Mouse (Mus musculus) midbrain, embryonic 15.5 days (tissue): Measurements from ENCODE around the gene A930033H14Rik. TPM values are rescaled to one million over a fixed set of nuclear protein-coding genes. Genes with fewer than 3 reads are reported as not detected.

Experiments
- ATAC-seq: fragments of 200-750 bp; cut with Nextera tagmentation; replicated peaks from 2 replicates; pipeline ENCODE4 v1.8.0; 2017; ENCODE audit warnings: moderate TSS enrichment
- H3K27ac ChIP-seq: fragments of 300-500 bp; sonication (generic); 2 replicates; pipeline ENCODE4 v1.5.1; 2015; ENCODE audit warnings: mild to moderate bottlenecking, inconsistent platforms
- H3K27me3 ChIP-seq: fragments of 300-500 bp; sonication (generic); replicated peaks from 2 replicates; pipeline ENCODE4 v1.6.1; 2015; ENCODE audit warnings: inconsistent platforms
- H3K36me3 ChIP-seq: fragments of 300-500 bp; sonication (generic); replicated peaks from 2 replicates; pipeline ENCODE4 v1.6.1; 2015; ENCODE audit warnings: inconsistent platforms
- H3K4me1 ChIP-seq: fragments of 300-500 bp; sonication (generic); 2 replicates; pipeline ENCODE4 v1.6.1; 2015; ENCODE audit warnings: inconsistent platforms
- H3K4me2 ChIP-seq: fragments of 300-500 bp; sonication (generic); 2 replicates; pipeline ENCODE4 v1.6.1; 2015; ENCODE audit warnings: inconsistent platforms, mild to moderate bottlenecking, moderate library complexity
- H3K4me3 ChIP-seq: fragments of 300-500 bp; sonication (generic); 2 replicates; pipeline ENCODE4 v1.5.1; 2015; ENCODE audit warnings: mild to moderate bottlenecking, inconsistent platforms
- H3K9ac ChIP-seq: fragments of 300-500 bp; sonication (generic); 2 replicates; pipeline ENCODE4 v1.6.1; 2015; ENCODE audit warnings: mild to moderate bottlenecking, inconsistent platforms
- H3K9me3 ChIP-seq: fragments of 300-500 bp; sonication (generic); 2 replicates; pipeline ENCODE4 v1.6.1; 2016; ENCODE audit warnings: inconsistent platforms
- WGBS: fragments of 180-500 bp; shearing (Covaris S2); methylation state at CpG from one replicate; pipeline ENCODE4 v1.1.7; 2015; ENCODE audit warnings: mixed read lengths; 5-methylcytosine and 5-hydroxymethylcytosine counted together
- polyA plus RNA-seq: library from polyadenylated mRNA; unstranded; fragments of >200 nt; fragmentation: Nextera tagmentation; extraction: Ambion mirVana; gene quantifications from 2 replicates; pipeline ENCODE4 v1.2.1, GENCODE M21; 2015

The A930033H14Rik gene
- polyA plus RNA-seq, 1 experiment from 2014 or later = 1.6 TPM

DNA sequence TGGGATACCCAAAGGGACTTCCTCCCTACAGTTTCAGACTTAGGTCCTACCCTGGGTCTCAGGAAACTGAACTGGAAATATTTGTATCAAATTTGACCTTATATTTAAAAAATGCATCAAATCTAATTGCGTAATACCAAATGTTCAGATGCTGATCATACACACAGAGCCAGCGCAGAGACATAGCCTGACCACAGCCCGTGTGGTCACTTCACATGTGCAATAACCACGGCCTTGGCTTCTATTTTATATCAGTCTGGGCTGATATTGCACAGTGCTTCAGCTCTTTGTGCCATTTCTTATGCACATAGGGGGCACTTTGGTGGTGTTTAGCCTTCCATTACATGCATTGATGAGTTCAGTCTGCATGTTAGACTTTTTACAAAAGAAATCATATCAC lies 10.3 kb upstream of the A930033H14Rik start:
- Histone ChIP-seq H3K9ac (no peak overlapping the region), H3K27me3 (no peaks in the 10 kb centered on the region), H3K27ac (no peak overlapping the region), H3K36me3 (peaks cover 3% of the 10 kb centered on the region; the same call in 1 of the 2 replicates), H3K4me1 (no peaks in the 10 kb centered on the region), H3K9me3 (no peaks in the 10 kb centered on the region), H3K4me3 (no peak overlapping the region), H3K4me2 (no peak overlapping the region)
- no peak for ATAC-seq
- 97% methylated on average over 4 of the region's 4 CpGs for WGBS

DNA sequence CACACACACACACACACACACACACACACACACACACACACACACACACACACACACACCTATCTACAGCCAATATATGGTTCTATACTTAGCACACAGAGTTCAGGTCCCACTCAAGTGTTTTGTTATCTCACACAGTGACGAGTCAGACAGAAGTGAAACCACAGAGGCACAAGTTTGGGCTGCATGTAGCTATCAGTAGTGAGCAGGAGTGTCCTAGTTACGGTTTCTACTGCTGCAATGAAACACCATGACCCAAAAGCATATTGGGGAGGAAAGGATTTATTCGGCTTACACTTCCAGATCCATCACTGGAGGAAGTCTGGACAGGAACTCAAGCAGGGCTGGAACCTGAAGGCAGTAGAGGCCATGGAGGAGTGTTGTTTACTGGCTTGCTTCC lies 9.1 kb upstream of the A930033H14Rik start:
- ATAC-seq = no peak
- H3K27ac ChIP-seq = no peak overlapping the region
- H3K9me3 ChIP-seq = no peaks in the 10 kb centered on the region
- 86% methylated on average over 3 of the region's 3 CpGs for WGBS
- H3K4me1 ChIP-seq = no peaks in the 10 kb centered on the region
- H3K4me2 ChIP-seq = no peak overlapping the region
- H3K9ac ChIP-seq = no peak overlapping the region
- no peaks in the 10 kb centered on the region for H3K27me3 ChIP-seq
- no peak overlapping the region for H3K4me3 ChIP-seq
- H3K36me3 ChIP-seq = peaks cover 3% of the 10 kb centered on the region; the same call in 1 of the 2 replicates

DNA sequence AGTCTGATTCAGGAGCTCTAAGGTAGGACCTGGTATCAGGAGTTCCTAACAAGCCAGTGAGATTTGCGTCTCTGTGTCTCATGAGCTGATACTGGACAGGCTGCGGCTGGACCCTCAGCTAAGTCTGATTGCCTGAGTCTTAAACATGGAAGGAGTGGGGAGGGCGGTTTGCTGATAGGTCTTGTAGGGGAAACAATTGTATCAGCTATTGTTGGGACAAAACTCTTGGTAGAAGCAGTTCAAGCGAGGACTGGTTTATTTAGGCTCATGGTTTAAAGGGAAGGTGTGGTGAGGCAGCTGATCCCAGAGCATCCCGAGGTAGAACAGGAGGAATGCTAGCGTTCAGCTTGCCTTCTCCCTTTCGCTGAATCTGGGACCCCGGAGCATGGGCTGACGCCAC lies 8.2 kb upstream of the A930033H14Rik start:
- no peak overlapping the region for H3K4me2 ChIP-seq
- H3K27me3 ChIP-seq = no peaks in the 10 kb centered on the region
- no peak overlapping the region for H3K9ac ChIP-seq
- no peak overlapping the region for H3K27ac ChIP-seq
- H3K9me3 ChIP-seq = no peaks in the 10 kb centered on the region
- ATAC-seq = no peak
- WGBS = 91% methylated on average over 9 of the region's 9 CpGs
- H3K36me3 ChIP-seq = peaks cover 3% of the 10 kb centered on the region; the same call in 1 of the 2 replicates
- no peak overlapping the region for H3K4me3 ChIP-seq
- no peaks in the 10 kb centered on the region for H3K4me1 ChIP-seq

DNA sequence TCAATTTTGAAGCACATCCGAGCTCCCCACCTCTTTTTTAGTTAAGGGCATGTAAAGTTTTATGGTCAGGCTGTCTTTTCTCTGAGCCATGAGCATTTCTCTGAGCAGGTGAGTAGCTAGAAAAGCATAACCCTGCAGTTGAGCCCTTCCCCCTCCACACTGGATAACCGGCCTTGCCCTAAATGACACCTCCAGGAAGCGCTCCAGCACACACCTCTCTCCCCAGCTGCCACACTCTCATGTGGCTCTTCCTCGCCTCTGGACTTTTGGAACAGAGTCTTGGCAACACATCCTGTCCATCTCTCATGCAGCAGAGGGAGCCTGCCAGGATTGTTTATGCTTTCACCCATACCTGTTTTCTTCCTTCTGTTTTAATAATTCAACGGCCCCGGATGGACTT lies 7.4 kb upstream of the A930033H14Rik start:
- Histone ChIP-seq H3K36me3 (peaks cover 3% of the 10 kb centered on the region; the same call in 1 of the 2 replicates), H3K4me2 (no peak overlapping the region), H3K27ac (no peak overlapping the region), H3K9me3 (no peaks in the 10 kb centered on the region), H3K9ac (no peak overlapping the region), H3K27me3 (no peaks in the 10 kb centered on the region), H3K4me1 (no peaks in the 10 kb centered on the region), H3K4me3 (no peak overlapping the region)
- WGBS = 90% methylated on average over 6 of the region's 6 CpGs
- no peak for ATAC-seq

DNA sequence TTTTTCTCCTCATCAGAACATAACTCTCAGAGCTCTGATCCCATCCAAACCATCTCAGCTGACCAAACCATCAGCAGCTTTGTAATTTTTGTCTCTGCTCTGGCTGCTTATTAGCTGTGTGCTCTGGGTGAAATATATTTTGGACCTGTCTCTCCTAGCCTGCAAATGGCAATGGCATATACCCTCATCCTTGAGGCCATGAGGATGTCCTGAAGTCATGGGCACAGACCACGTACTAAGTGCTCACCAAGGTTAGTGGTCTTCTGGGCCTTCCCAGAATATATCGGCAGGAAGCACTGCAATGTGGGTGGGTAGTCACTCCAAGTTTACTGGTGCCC lies 6.4 kb upstream of the A930033H14Rik start:
- H3K27me3 ChIP-seq = no peaks in the 10 kb centered on the region
- no peak overlapping the region for H3K9ac ChIP-seq
- H3K27ac ChIP-seq = no peak overlapping the region
- no peak for ATAC-seq
- H3K9me3 ChIP-seq = no peaks in the 10 kb centered on the region
- peaks cover 3% of the 10 kb centered on the region; the same call in 1 of the 2 replicates for H3K36me3 ChIP-seq
- H3K4me1 ChIP-seq = peaks cover 2% of the 10 kb centered on the region
- WGBS = 96% methylated on average over 2 of the region's 2 CpGs
- no peak overlapping the region for H3K4me2 ChIP-seq
- H3K4me3 ChIP-seq = no peak overlapping the region

DNA sequence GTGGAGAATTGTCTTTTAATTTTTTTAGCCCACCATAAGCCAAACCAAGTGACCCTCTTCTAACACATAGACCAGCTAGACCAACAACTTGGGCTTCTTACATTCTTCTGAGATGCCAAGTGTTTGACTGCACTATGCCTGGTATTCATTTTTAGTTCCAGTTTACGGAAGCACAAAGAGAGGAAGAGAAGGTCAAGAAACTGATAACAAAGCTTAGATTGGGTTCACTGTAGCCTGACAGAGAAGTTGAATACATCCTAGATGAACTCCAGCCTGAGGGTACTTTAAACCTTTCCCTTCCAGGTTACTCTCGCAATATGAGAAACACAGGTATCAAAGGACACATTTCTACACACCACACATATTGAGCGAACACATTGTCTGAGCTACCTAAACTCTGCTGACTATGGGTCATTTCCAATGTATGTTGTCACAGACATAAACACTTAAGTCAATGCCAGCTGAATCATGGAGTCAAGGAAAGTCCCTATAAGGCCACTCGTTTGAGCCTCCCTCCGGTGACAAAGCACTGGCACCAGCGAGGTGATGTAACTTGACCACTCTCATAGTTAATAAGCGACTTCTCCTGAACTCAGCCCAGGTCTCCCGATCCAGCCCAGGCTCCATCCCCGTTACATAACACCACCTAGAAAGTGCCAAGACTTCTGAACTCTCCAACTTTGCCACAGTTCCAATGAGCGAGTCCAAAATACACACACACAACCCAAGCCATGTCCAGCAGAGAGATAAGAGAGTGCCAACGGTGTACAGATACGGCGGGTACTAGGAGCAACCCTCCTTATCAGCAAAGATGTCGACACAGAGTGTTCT lies 5.8 kb upstream of the A930033H14Rik start:
- Histone ChIP-seq H3K4me3 (no peak overlapping the region), H3K4me2 (no peak overlapping the region), H3K4me1 (peaks cover 8% of the 10 kb centered on the region), H3K36me3 (peaks cover 3% of the 10 kb centered on the region; the same call in 1 of the 2 replicates), H3K27me3 (no peaks in the 10 kb centered on the region), H3K9me3 (no peaks in the 10 kb centered on the region), H3K27ac (no peak overlapping the region), H3K9ac (no peak overlapping the region)
- WGBS = 92% methylated on average over 14 of the region's 14 CpGs
- no peak for ATAC-seq

DNA sequence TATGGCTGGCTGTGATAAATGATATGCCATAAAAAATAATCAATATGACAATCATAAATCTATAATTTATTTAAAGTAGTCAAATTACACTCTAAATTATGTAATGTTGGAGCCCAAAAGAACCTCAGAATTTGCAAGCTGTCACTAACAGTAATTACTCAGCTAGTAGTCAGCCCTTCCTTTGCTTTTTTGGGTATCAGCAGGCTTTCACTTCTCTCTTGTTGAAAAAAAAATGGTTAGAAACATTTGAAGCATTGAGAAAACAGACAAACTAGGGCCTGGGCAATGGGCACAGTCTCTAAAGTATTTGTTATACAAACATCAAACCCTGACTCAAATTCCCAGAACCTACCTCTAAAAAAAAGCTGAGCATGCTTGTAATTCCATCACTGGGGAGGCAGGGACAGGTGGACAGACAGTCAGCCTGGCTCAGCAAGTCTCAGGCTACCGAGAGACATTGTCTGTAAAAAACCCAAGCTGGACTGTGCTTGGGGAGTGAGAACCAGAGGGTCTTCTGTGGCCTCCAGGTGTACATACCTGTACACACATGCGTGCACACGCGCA lies 4.3 kb upstream of the A930033H14Rik start:
- Histone ChIP-seq H3K4me2 (no peak overlapping the region), H3K36me3 (peaks cover 3% of the 10 kb centered on the region; the same call in 1 of the 2 replicates), H3K27me3 (no peaks in the 10 kb centered on the region), H3K27ac (no peak overlapping the region), H3K9ac (no peak overlapping the region), H3K4me1 (peaks cover 9% of the 10 kb centered on the region), H3K9me3 (no peaks in the 10 kb centered on the region), H3K4me3 (no peak overlapping the region)
- ATAC-seq = no peak
- WGBS = 97% methylated on average over 4 of the region's 4 CpGs

DNA sequence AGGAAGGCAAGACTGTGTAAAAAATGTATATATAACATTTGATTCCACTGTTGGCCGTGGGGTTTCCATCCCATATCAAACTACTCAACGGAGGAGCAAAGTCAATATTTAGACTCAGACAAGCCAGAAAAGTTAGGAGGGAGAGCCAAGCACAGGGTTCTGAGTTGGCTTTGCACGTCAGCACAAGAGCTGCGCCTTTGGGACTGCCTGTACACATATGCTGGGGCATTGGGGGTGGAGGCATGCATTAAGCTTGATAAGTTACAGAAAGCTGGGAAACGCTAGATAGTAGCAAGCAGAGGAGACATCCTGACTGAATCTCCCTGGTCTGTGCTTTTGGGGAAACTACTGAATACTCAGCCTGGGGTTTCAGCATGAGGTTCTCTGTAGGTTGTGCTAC lies 1.1 kb upstream of the A930033H14Rik start:
- WGBS = 29% methylated on average over 5 of the region's 5 CpGs
- Histone ChIP-seq H3K27me3 (no peaks in the 10 kb centered on the region), H3K27ac (peak overlapping the region; percentile 98), H3K9ac (peak overlapping the region; percentile 83; the same call in 1 of the 2 replicates), H3K4me1 (peaks cover 19% of the 10 kb centered on the region), H3K4me2 (peak overlapping the region; percentile 87), H3K36me3 (peaks cover 3% of the 10 kb centered on the region; the same call in 1 of the 2 replicates), H3K9me3 (no peaks in the 10 kb centered on the region), H3K4me3 (peak overlapping the region; percentile 70)
- no peak for ATAC-seq

DNA sequence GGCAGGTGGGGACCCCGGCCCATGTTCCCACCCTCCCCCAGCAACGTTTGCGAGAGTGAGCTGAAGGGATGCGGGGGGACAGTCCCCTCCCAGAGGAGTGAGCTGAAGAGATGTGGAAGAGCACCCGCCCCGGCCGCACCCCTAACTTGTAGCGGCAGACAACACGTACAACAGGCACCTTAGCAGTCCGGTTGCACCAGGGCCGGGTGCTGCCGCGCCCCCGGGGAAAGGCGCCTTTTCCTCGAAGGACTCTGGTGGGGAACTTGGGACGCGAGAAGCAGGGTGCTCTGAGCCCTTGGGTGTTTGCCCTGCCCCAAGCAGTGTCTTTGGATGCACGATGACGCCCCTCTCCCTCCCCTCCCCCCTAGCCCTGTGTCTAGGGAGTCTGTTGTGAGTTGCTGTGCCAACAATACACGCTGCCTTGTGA lies 566 bp upstream of the A930033H14Rik start:
- H3K27me3 ChIP-seq = no peaks in the 10 kb centered on the region
- H3K9me3 ChIP-seq = no peaks in the 10 kb centered on the region
- H3K36me3 ChIP-seq = no peaks in the 10 kb centered on the region; the same call in 1 of the 2 replicates
- H3K27ac ChIP-seq = peak overlapping the region; percentile 98
- WGBS = under 1% methylated on average over 21 of the region's 21 CpGs
- H3K9ac ChIP-seq = peak overlapping the region; percentile 83
- ATAC-seq = peak; percentile 72
- H3K4me1 ChIP-seq = peaks cover 19% of the 10 kb centered on the region
- H3K4me3 ChIP-seq = peak overlapping the region; percentile 70
- H3K4me2 ChIP-seq = peak overlapping the region; percentile 87

DNA sequence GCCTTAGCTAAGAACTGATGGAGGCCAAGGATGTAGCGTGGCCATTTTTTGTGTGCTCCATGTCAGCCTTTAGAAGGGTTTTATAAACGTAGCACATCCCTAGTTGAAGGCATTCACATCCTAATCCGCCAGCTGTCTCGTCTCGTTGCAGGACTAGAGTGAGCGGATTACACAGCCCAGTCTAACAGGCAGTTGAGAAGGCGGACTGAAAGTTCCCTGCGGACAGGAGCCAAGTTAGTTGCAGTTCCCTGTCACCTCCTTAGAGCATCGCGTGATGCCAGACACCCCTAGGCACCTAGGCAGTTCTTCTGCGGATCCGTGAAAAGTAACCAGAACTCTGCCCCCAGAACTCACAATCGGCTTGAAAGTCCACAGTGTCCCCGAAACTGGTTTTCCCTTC lies 922 bp downstream of the A930033H14Rik start:
- peak overlapping the region; percentile 83 for H3K9ac ChIP-seq

DNA sequence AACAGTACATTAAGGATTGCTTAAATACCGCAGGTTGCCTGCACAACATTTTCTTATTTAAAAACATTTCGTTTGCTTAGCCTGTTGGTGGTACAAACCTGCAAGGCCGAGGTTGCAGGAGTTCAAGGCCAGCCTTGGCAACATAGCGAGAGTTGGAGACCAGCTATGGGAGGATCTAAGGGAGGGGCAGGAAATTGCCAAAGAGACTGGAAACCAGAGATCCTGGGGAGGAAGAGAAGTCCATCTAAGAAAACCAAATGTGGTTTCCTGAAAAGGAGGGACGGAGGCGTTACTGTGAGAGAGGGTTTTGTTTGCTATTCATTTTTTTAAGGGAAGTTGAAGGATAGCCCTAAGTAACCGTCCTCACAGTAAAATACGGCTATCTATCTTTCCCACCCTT lies 1.3 kb downstream of the A930033H14Rik start:
- ATAC-seq = no peak
- Histone ChIP-seq H3K4me1 (peaks cover 19% of the 10 kb centered on the region), H3K4me3 (peak overlapping the region; percentile 70), H3K27me3 (no peaks in the 10 kb centered on the region), H3K9me3 (no peaks in the 10 kb centered on the region), H3K27ac (peak overlapping the region; percentile 98), H3K9ac (0 out of 2 replicates have a peak overlapping the region, but pooled peaks have one; percentile 83), H3K36me3 (no peaks in the 10 kb centered on the region), H3K4me2 (peak overlapping the region; percentile 87)
- WGBS = 60% methylated on average over 8 of the region's 8 CpGs

More for the DNA sequence above, 922 bp downstream of the A930033H14Rik start:
- Histone ChIP-seq H3K36me3 (no peaks in the 10 kb centered on the region), H3K4me3 (peak overlapping the region; percentile 70), H3K9me3 (no peaks in the 10 kb centered on the region), H3K4me1 (peaks cover 19% of the 10 kb centered on the region), H3K4me2 (peak overlapping the region; percentile 87), H3K27ac (peak overlapping the region; percentile 98), H3K27me3 (no peaks in the 10 kb centered on the region)
- under 1% methylated on average over 14 of the region's 14 CpGs for WGBS
- ATAC-seq = 0 out of 2 replicates have a peak, but pooled peaks have one; percentile 16

DNA sequence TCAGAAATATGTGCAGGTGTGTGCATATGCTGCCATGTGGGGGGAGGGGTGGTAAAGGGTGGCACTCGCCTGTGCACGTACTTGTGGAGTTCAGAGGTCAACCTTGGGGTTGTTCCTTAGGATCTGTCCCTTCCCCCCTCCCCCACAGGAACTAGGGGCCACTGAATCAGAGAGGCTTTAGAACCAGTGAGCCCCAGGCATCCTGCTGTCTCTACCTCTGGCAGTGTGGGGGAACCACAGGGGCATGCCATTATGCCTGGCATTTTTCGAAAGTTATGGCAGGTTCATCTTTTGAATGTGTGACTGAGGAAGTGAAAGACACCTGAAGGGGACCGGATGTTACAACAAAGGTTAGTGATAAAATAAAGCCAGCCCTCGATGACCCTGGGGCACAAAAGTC lies 2.2 kb downstream of the A930033H14Rik start:
- H3K9ac ChIP-seq = no peak overlapping the region
- 86% methylated on average over 5 of the region's 5 CpGs for WGBS
- H3K4me3 ChIP-seq = no peak overlapping the region
- H3K27ac ChIP-seq = no peak overlapping the region
- H3K27me3 ChIP-seq = no peaks in the 10 kb centered on the region
- peaks cover 19% of the 10 kb centered on the region for H3K4me1 ChIP-seq
- no peak overlapping the region for H3K4me2 ChIP-seq
- no peak for ATAC-seq
- H3K36me3 ChIP-seq = no peaks in the 10 kb centered on the region
- no peaks in the 10 kb centered on the region for H3K9me3 ChIP-seq
